Mouse (Mus musculus) bone marrow, adult 2 months (tissue): ENCODE measurements around the gene Dcaf1.

Experiments
- CTCF ChIP-seq: fragments of 200-500 bp; IDR thresholded peaks from 2 replicates; pipeline ENCODE4 v1.5.1; 2011; ENCODE audit warnings: low read length, control low read depth; ENCODE audit not compliant: control insufficient read depth, insufficient read depth
- POLR2A ChIP-seq: fragments of 200-500 bp; IDR thresholded peaks from 2 replicates; pipeline ENCODE4 v1.6.1; 2011; ENCODE audit warnings: low read depth, mild to moderate bottlenecking, control low read depth, low read length, borderline replicate concordance; ENCODE audit not compliant: control insufficient read depth

- no peak for TF ChIP-seq CTCF
- no peak for TF ChIP-seq POLR2A
These were observed 70.8 kb downstream of the Dcaf1 start for GRCm38 (mm10) chr9:106892552-106892875.
